Mouse (Mus musculus) intestine, embryonic 14.5 days (tissue): ENCODE measurements around the gene Bdh2. TPM values are rescaled to one million over a fixed set of nuclear protein-coding genes. Genes with fewer than 3 reads are reported as not detected.
A peak's percentile ranks its signal among the peaks of the same experiment; 100 is the strongest.

Experiments used
- ATAC-seq: fragments of 200-750 bp; cut with Nextera tagmentation; replicated peaks from 2 replicates; pipeline ENCODE4 v1.8.0; 2017; ENCODE audit warnings: low read depth, moderate number of reproducible peaks, moderate TSS enrichment, moderate library complexity; ENCODE audit not compliant: low FRiP score, low TSS enrichment
- DNase-seq: peaks from one replicate; pipeline ENCODE4 v3.0.0-alpha.2; 2018; ENCODE audit warnings: low spot score
- H3K27ac ChIP-seq: fragments of 300-500 bp; sonication (generic); 2 replicates; pipeline ENCODE4 v1.5.1; 2014; ENCODE audit warnings: low read depth, mild to moderate bottlenecking, control low read depth
- H3K27me3 ChIP-seq: fragments of 300-500 bp; sonication (generic); replicated peaks from 2 replicates; pipeline ENCODE4 v1.6.1; 2014; ENCODE audit warnings: low read length, control low read depth; ENCODE audit not compliant: control insufficient read depth, insufficient read depth
- H3K36me3 ChIP-seq: fragments of 300-500 bp; sonication (generic); 2 replicates; pipeline ENCODE4 v1.6.1; 2014; ENCODE audit warnings: low read length, control low read depth; ENCODE audit not compliant: control insufficient read depth, insufficient read depth
- H3K4me1 ChIP-seq: fragments of 300-500 bp; sonication (generic); replicated peaks from 2 replicates; pipeline ENCODE4 v1.6.1; 2014; ENCODE audit warnings: low read length, control low read depth, mixed read lengths; ENCODE audit not compliant: control insufficient read depth, insufficient read depth
- H3K4me2 ChIP-seq: fragments of 300-500 bp; sonication (generic); 2 replicates; pipeline ENCODE4 v1.6.1; 2014; ENCODE audit warnings: low read length
- H3K4me3 ChIP-seq: fragments of 300-500 bp; sonication (generic); 2 replicates; pipeline ENCODE4 v1.5.1; 2014; ENCODE audit warnings: low read depth, low read length, control low read depth, mixed read lengths
- H3K9ac ChIP-seq: fragments of 300-500 bp; sonication (generic); 2 replicates; pipeline ENCODE4 v1.6.1; 2014; ENCODE audit warnings: mild to moderate bottlenecking, low read length
- H3K9me3 ChIP-seq: fragments of 300-500 bp; sonication (generic); 2 replicates; pipeline ENCODE4 v1.6.1; 2016; ENCODE audit warnings: low read length, control low read depth; ENCODE audit not compliant: control insufficient read depth
- WGBS: fragments of 180-500 bp; shearing (Covaris S2); extraction: QIAGEN DNeasy Blood & Tissue Kit; methylation state at CpG from one replicate; pipeline ENCODE4 v1.1.7; 2014; 5-methylcytosine and 5-hydroxymethylcytosine counted together
- polyA plus RNA-seq: library from polyadenylated mRNA; unstranded; fragments of >200 nt; fragmentation: Nextera tagmentation; extraction: Ambion mirVana; gene quantifications from 2 replicates; pipeline ENCODE4 v1.2.1, GENCODE M21; 2014

The Bdh2 gene
- polyA plus RNA-seq, 1 experiment from 2014 or later, result 7.5 TPM

- Histone ChIP-seq H3K4me3 (no peak overlapping the region), H3K9ac (no peak overlapping the region), H3K4me2 (no peak overlapping the region), H3K27me3 (no peaks in the 10 kb centered on the region), H3K9me3 (no peaks in the 10 kb centered on the region), H3K36me3 (no peaks in the 10 kb centered on the region), H3K4me1 (no peaks in the 10 kb centered on the region), H3K27ac (no peak overlapping the region)
- DNase-seq (no peak), ATAC-seq (no peak)
- WGBS, result 55% methylated on average over 2 of the region's 2 CpGs
Observed at GRCm38 (mm10) chr3:135327601-135328000, 46.6 kb downstream of the Bdh2 start.

- H3K27ac ChIP-seq, result no peak overlapping the region
- no peak overlapping the region for H3K9ac ChIP-seq
- no peak overlapping the region for H3K4me3 ChIP-seq
- H3K4me2 ChIP-seq, result no peak overlapping the region
- H3K4me1 ChIP-seq, result no peaks in the 10 kb centered on the region
- no peaks in the 10 kb centered on the region for H3K27me3 ChIP-seq
- no peak for ATAC-seq
- no peaks in the 10 kb centered on the region for H3K9me3 ChIP-seq
- H3K36me3 ChIP-seq, result no peaks in the 10 kb centered on the region
- peak; percentile 61 for DNase-seq
- WGBS, result 42% methylated on average over 3 of the region's 3 CpGs
Observed at GRCm38 (mm10) chr3:135328560-135328959, 47.5 kb downstream of the Bdh2 start.

- no peaks in the 10 kb centered on the region for H3K4me1 ChIP-seq
- H3K4me3 ChIP-seq, result no peak overlapping the region
Observed at GRCm38 (mm10) chr3:135332691-135333090, 51.7 kb downstream of the Bdh2 start.

GRCm38 (mm10) chr3:135333763-135334162, 52.7 kb downstream of the Bdh2 start:
- ATAC-seq, result no peak
- Histone ChIP-seq H3K4me1 (no peaks in the 10 kb centered on the region), H3K4me3 (no peak overlapping the region), H3K9ac (no peak overlapping the region), H3K27ac (no peak overlapping the region), H3K4me2 (no peak overlapping the region), H3K9me3 (no peaks in the 10 kb centered on the region), H3K27me3 (no peaks in the 10 kb centered on the region), H3K36me3 (no peaks in the 10 kb centered on the region)
- 45% methylated on average over 4 of the region's 4 CpGs for WGBS
- no peak for DNase-seq

More at GRCm38 (mm10) chr3:135332691-135333090, 51.7 kb downstream of the Bdh2 start:
- no peak overlapping the region for H3K27ac ChIP-seq
- no peaks in the 10 kb centered on the region for H3K27me3 ChIP-seq
- no peaks in the 10 kb centered on the region for H3K9me3 ChIP-seq
- no peak for ATAC-seq
- H3K4me2 ChIP-seq, result no peak overlapping the region
- no peaks in the 10 kb centered on the region for H3K36me3 ChIP-seq
- H3K9ac ChIP-seq, result no peak overlapping the region
- DNase-seq, result no peak

- 78% methylated on average over 14 of the region's 14 CpGs for WGBS
- no peak within 1 kb of the TSS for H3K27ac ChIP-seq
- ATAC-seq (no peak), DNase-seq (no peak)
- no peaks in the 10 kb centered on the region for H3K27me3 ChIP-seq
- H3K9me3 ChIP-seq, result no peaks in the 10 kb centered on the region
- H3K36me3 ChIP-seq, result no peaks in the 10 kb centered on the region
- H3K4me3 ChIP-seq, result no peak within 1 kb of the TSS
- H3K4me2 ChIP-seq, result no peak within 1 kb of the TSS
- no peak within 1 kb of the TSS for H3K9ac ChIP-seq
- H3K4me1 ChIP-seq, result no peaks in the 10 kb centered on the region
Observed at GRCm38 (mm10) chr3:135347739-135348264, 66.8 kb downstream of the Bdh2 start, which contains the start of gene Slc9b1. Gene Slc9b1 (plus strand): TSS chr3:135348029.

- no peaks in the 10 kb centered on the region for H3K36me3 ChIP-seq
- no peak overlapping the region for H3K4me2 ChIP-seq
- ATAC-seq, result no peak
- no peaks in the 10 kb centered on the region for H3K27me3 ChIP-seq
- no peak overlapping the region for H3K9ac ChIP-seq
- no peaks in the 10 kb centered on the region for H3K9me3 ChIP-seq
- no peak overlapping the region for H3K4me3 ChIP-seq
- no peak for DNase-seq
- no peaks in the 10 kb centered on the region for H3K4me1 ChIP-seq
- no peak overlapping the region for H3K27ac ChIP-seq
Observed at GRCm38 (mm10) chr3:135349022-135349421, 68.0 kb downstream of the Bdh2 start.

GRCm38 (mm10) chr3:135351857-135352256, 70.8 kb downstream of the Bdh2 start:
- Histone ChIP-seq H3K4me3 (no peak overlapping the region), H3K27me3 (no peaks in the 10 kb centered on the region), H3K36me3 (no peaks in the 10 kb centered on the region), H3K4me1 (no peaks in the 10 kb centered on the region), H3K9ac (no peak overlapping the region), H3K4me2 (no peak overlapping the region), H3K27ac (no peak overlapping the region), H3K9me3 (no peaks in the 10 kb centered on the region)
- 94% methylated on average over 3 of the region's 3 CpGs for WGBS
- no peak for DNase-seq
- no peak for ATAC-seq

Other genes with a start within 250 kb of the Bdh2 start
- gene Cenpe, start 68.7 kb upstream of the Bdh2 start, polyA plus RNA-seq, result 27.9 and 30.8 TPM in 2 replicates
- 2.9 and 3.1 TPM in 2 replicates for gene Slc9b2, start 26.5 kb downstream of the Bdh2 start, polyA plus RNA-seq
- gene Slc9b1, start 66.8 kb downstream of the Bdh2 start, polyA plus RNA-seq, result 0.22 and 0.45 TPM in 2 replicates
- gene Cisd2, start 142.7 kb downstream of the Bdh2 start, polyA plus RNA-seq, result 56.3 and 57.6 TPM in 2 replicates
- gene Ube2d3, start 156.9 kb downstream of the Bdh2 start, polyA plus RNA-seq, result 521 and 530 TPM in 2 replicates
- gene Manba, start 204.4 kb downstream of the Bdh2 start, polyA plus RNA-seq, result 17.2 and 17.3 TPM in 2 replicates